Mouse (Mus musculus) small intestine, adult 2 months (tissue): Measurements from ENCODE around the gene Csn1s2b. TPM values are rescaled to one million over a fixed set of nuclear protein-coding genes. Genes with fewer than 3 reads are reported as not detected.

Source experiments
- H3K27ac ChIP-seq: fragments of 200-500 bp; 2 replicates; pipeline ENCODE4 v1.5.1; 2012; ENCODE audit warnings: low read depth, low read length, control low read depth, inconsistent platforms; ENCODE audit not compliant: insufficient read depth
- H3K27me3 ChIP-seq: fragments of 200-500 bp; 2 replicates; pipeline ENCODE4 v1.6.1; 2012; ENCODE audit warnings: mild to moderate bottlenecking, moderate library complexity, low read length, inconsistent platforms; ENCODE audit not compliant: control insufficient read depth, insufficient read depth
- H3K36me3 ChIP-seq: fragments of 200-500 bp; 2 replicates; pipeline ENCODE4 v1.6.1; 2012; ENCODE audit warnings: mild to moderate bottlenecking, low read length, control low read depth, inconsistent platforms; ENCODE audit not compliant: control insufficient read depth, insufficient read depth
- H3K4me1 ChIP-seq: fragments of 200-500 bp; 2 replicates; pipeline ENCODE4 v1.6.1; 2012; ENCODE audit warnings: low read length, inconsistent platforms, mixed read lengths; ENCODE audit not compliant: control insufficient read depth, insufficient read depth, insufficient read length
- H3K4me3 ChIP-seq: fragments of 200-500 bp; 2 replicates; pipeline ENCODE4 v1.5.1; 2012; ENCODE audit warnings: low read depth, mild to moderate bottlenecking, control low read depth, inconsistent platforms, low read length, moderate library complexity
- CTCF ChIP-seq: fragments of 200-500 bp; IDR thresholded peaks from 2 replicates; pipeline ENCODE4 v1.5.1; 2012; ENCODE audit warnings: low read depth, mild to moderate bottlenecking, control low read depth, inconsistent platforms, low read length, moderate library complexity, mixed read lengths; ENCODE audit not compliant: insufficient replicate concordance, insufficient read length; ENCODE audit errors: extremely low read depth
- POLR2A ChIP-seq: fragments of 200-500 bp; IDR thresholded peaks from 2 replicates; pipeline ENCODE4 v1.6.1; 2012; ENCODE audit warnings: low read depth, mild to moderate bottlenecking, control low read depth, inconsistent platforms, low read length, moderate library complexity
- WGBS: fragments of 180-500 bp; shearing (Covaris S2); methylation state at CpG from one replicate; pipeline ENCODE4 v1.1.7; 2018; 5-methylcytosine and 5-hydroxymethylcytosine counted together
- polyA plus RNA-seq: library from polyadenylated mRNA; depleted of rRNA; stranded (reverse); fragments of >200 nt; gene quantifications from 2 replicates; pipeline ENCODE4 v1.2.3, GENCODE M21; 2012; rRNA removed

Csn1s2b gene
- polyA plus RNA-seq, 1 experiment, result not detected

- no peak for TF ChIP-seq CTCF
- no peak for TF ChIP-seq POLR2A
- H3K27ac ChIP-seq, result no peak overlapping the region
- no peaks in the 10 kb centered on the region for H3K4me1 ChIP-seq
- 73% methylated on average over 3 of the region's 3 CpGs for WGBS
- no peaks in the 10 kb centered on the region for H3K27me3 ChIP-seq
- no peaks in the 10 kb centered on the region for H3K36me3 ChIP-seq
- no peak overlapping the region for H3K4me3 ChIP-seq
Measured at GRCm38 (mm10) chr5:87855136-87855716, 47.3 kb downstream of the Csn1s2b start.

GRCm38 (mm10) chr5:87870084-87870483, 62.2 kb downstream of the Csn1s2b start:
- no peak for TF ChIP-seq POLR2A
- TF ChIP-seq CTCF, result no peak
- Histone ChIP-seq H3K4me3 (no peak overlapping the region), H3K27ac (no peak overlapping the region), H3K27me3 (no peaks in the 10 kb centered on the region), H3K4me1 (no peaks in the 10 kb centered on the region), H3K36me3 (no peaks in the 10 kb centered on the region)
- WGBS, result 27% methylated on average over 2 of the region's 2 CpGs

GRCm38 (mm10) chr5:87871423-87871822, 63.5 kb downstream of the Csn1s2b start:
- 23% methylated on average over 4 of the region's 4 CpGs for WGBS
- Histone ChIP-seq H3K27me3 (no peaks in the 10 kb centered on the region), H3K27ac (no peak overlapping the region), H3K4me1 (no peaks in the 10 kb centered on the region), H3K4me3 (no peak overlapping the region), H3K36me3 (no peaks in the 10 kb centered on the region)
- no peak for TF ChIP-seq POLR2A
- no peak for TF ChIP-seq CTCF

Other genes starting within 250 kb of the Csn1s2b start
- gene Sult1d1, start 239.1 kb upstream of the Csn1s2b start, polyA plus RNA-seq, result 0.67 and 1.6 TPM in 2 replicates
- not detected in 2 replicates for gene Sult1e1, start 216.5 kb upstream of the Csn1s2b start, polyA plus RNA-seq
- not detected in 2 replicates for gene Csn1s1, start 141.9 kb upstream of the Csn1s2b start, polyA plus RNA-seq
- gene Csn2, start 108.5 kb upstream of the Csn1s2b start, polyA plus RNA-seq, result 0.28 TPM in 1 of 2 replicates, not detected in the other
- not detected in 2 replicates for gene Csn1s2a, start 33.5 kb upstream of the Csn1s2b start, polyA plus RNA-seq
- not detected in 2 replicates for gene Prr27, start 17.6 kb downstream of the Csn1s2b start, polyA plus RNA-seq
- gene Odam, start 76.9 kb downstream of the Csn1s2b start, polyA plus RNA-seq, result not detected in 2 replicates
- not detected in 2 replicates for gene Csn3, start 117.5 kb downstream of the Csn1s2b start, polyA plus RNA-seq
- not detected in 2 replicates for gene 2310003L06Rik, start 161.4 kb downstream of the Csn1s2b start, polyA plus RNA-seq
- gene Gm28434, start 161.4 kb downstream of the Csn1s2b start, polyA plus RNA-seq, result not detected in 2 replicates
- not detected in 2 replicates for gene Cabs1, start 171.4 kb downstream of the Csn1s2b start, polyA plus RNA-seq
- not detected in 2 replicates for gene Smr3a, start 194.5 kb downstream of the Csn1s2b start, polyA plus RNA-seq